Mouse (Mus musculus): ENCODE results near the gene Dctn1.

DNA sequence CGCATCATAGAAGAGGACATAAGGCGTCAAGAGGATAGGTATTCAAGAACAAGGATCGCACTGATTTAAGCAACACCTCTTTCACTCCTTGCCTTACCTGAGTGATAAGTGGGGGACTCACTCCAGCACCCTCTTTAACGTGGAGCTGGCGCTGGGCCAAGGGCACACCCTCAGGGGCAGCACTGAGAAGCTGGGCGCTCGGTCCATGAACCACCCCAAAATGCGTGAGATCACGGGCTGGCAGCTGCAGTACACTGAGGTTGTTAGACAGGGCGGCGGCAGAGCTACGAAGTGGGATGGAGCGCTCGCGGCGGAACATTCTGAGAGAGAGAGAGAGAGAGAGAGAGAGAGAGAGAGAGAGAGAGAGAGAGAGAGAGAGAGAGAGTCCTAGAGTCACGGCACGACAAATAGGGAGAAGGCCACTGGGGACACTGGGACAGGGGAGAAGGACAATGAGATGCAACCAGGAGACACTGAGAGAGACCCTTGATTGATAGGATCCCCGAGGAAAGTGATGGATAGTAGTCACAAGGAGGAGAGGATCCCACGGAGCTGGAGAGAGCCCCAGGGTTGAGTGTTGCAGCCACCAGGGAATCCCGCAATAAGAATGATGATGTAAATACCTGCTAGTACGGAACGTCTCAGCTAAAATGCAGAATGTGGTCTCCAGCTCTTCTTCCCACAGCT lies 10.0 kb upstream of the Dctn1 start:
- TF ChIP-seq POLR2A (IDR thresholded peaks at IDR 0.05; ENCODE audit: insufficient read depth, low read depth, low read length) (no peak), EP300 (IDR thresholded peaks at IDR 0.05; ENCODE audit: insufficient read depth, low read depth, low read length) (no peak), CTCF (IDR thresholded peaks at IDR 0.05) (no peak)

Data from heart, adult 2 months (tissue).